ENCODE assay signal across 8 mouse cellular contexts in the genomic region with DNA sequence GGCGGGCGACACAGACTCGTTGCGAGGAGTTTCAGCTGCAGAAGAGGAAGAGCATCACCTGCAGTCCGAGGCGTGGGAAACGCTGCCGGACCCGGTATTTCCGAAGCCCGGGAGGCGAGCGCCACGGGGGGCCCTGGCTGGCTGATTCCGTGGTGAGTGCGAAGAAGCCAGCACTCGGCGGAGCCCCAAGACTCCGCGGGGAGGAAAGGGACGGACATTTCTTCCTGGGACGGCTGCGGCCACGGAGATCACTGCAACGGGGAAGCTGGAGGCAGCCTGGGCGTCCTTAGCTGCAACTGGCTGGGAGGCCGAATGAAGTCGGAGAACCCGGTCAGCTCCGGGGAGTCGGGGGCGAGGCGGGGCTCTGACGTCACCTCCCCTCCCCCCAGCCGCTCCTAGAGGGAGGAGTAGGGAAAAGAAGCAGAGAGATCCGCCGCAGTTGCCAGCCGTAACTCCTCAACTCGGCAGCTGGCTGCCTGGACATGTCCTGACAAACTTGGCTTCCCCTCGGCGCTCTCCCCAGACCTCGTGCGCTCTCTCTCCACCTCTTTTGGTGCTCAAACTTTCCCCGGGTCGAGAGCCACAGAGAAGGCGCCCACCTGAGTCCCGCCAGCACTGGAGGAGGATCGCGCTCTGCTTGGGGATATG. TPM values are rescaled to one million over a fixed set of nuclear protein-coding genes. Genes with fewer than 3 reads are reported as not detected.
DNase-seq lines count a peak whose midpoint lies in the region; ATAC-seq and TF ChIP-seq lines count a peak whose summit lies in the region.

Gene Fat1, plus strand, starts transcription at position 598 of the 648 bp plus-strand sequence.

- TF ChIP-seq CTCF in brain, embryonic 14.5 days (IDR thresholded peaks at IDR 0.05; ENCODE audit: borderline replicate concordance, extremely low read depth, insufficient read depth, insufficient read length): peak; percentile 38; the same call in 1 of the 2 replicates

- H3K9ac ChIP-seq in forebrain, embryonic 11.5 days (ENCODE audit: low read length): peak within 1 kb of the TSS; percentile 81
- peak within 1 kb of the TSS; percentile 87 for H3K9ac ChIP-seq in heart, embryonic 12.5 days
- H3K9ac ChIP-seq in kidney, embryonic 16.5 days (replicated peaks; ENCODE audit: low read length): peak within 1 kb of the TSS; percentile 92
- H3K9ac ChIP-seq in liver, embryonic 11.5 days (ENCODE audit: low read depth, low read length): peak within 1 kb of the TSS; percentile 30
- peak within 1 kb of the TSS; percentile 73 for H3K9ac ChIP-seq in neural tube, embryonic 13.5 days

- peak within 1 kb of the TSS; percentile 73 for H3K4me3 ChIP-seq in forebrain, embryonic 11.5 days (ENCODE audit: low read depth, low read length)
- H3K4me3 ChIP-seq in heart, embryonic 12.5 days: peak within 1 kb of the TSS; percentile 77
- peak within 1 kb of the TSS; percentile 87 for H3K4me3 ChIP-seq in kidney, embryonic 16.5 days (ENCODE audit: low read length)
- peak within 1 kb of the TSS; percentile 62 for H3K4me3 ChIP-seq in liver, embryonic 11.5 days (ENCODE audit: low read depth, low read length)
- peak within 1 kb of the TSS; percentile 82 for H3K4me3 ChIP-seq in neural tube, embryonic 13.5 days

- WGBS in forebrain, embryonic 11.5 days: under 1% methylated on average over 49 of the region's 49 CpGs
- under 1% methylated on average over 49 of the region's 49 CpGs for WGBS in heart, embryonic 12.5 days
- under 1% methylated on average over 48 of the region's 49 CpGs for WGBS in kidney, embryonic 16.5 days
- under 1% methylated on average over 48 of the region's 49 CpGs for WGBS in liver, embryonic 11.5 days
- under 1% methylated on average over 45 of the region's 49 CpGs for WGBS in neural tube, embryonic 13.5 days

- peak; percentile 40; the same call in 1 of the 2 replicates for TF ChIP-seq POLR2A in brain, embryonic 14.5 days (IDR thresholded peaks at IDR 0.05; ENCODE audit: borderline replicate concordance, extremely low read depth, insufficient read depth, insufficient read length, poor library complexity, severe bottlenecking)

- H3K36me3 ChIP-seq in forebrain, embryonic 11.5 days (ENCODE audit: control insufficient read depth, insufficient read depth, low read length): no peaks in the 10 kb centered on the region
- H3K36me3 ChIP-seq in heart, embryonic 12.5 days: no peaks in the 10 kb centered on the region
- H3K36me3 ChIP-seq in kidney, embryonic 16.5 days (ENCODE audit: insufficient read depth, low read length): no peaks in the 10 kb centered on the region
- no peaks in the 10 kb centered on the region for H3K36me3 ChIP-seq in liver, embryonic 11.5 days (ENCODE audit: control insufficient read depth, insufficient read depth, low read length)
- no peaks in the 10 kb centered on the region for H3K36me3 ChIP-seq in neural tube, embryonic 13.5 days

- H3K4me2 ChIP-seq in forebrain, embryonic 11.5 days (ENCODE audit: low read depth, low read length, severe bottlenecking): peak within 1 kb of the TSS; percentile 72
- peak within 1 kb of the TSS; percentile 82 for H3K4me2 ChIP-seq in heart, embryonic 12.5 days
- peak within 1 kb of the TSS; percentile 72 for H3K4me2 ChIP-seq in kidney, embryonic 16.5 days (replicated peaks; ENCODE audit: low read depth, low read length)
- peak within 1 kb of the TSS; percentile 76 for H3K4me2 ChIP-seq in liver, embryonic 11.5 days
- peak within 1 kb of the TSS; percentile 92 for H3K4me2 ChIP-seq in neural tube, embryonic 13.5 days

- peak; percentile 67 for ATAC-seq in forebrain, embryonic 11.5 days (replicated peaks; ENCODE audit: low FRiP score)
- ATAC-seq in heart, embryonic 12.5 days (ENCODE audit: insufficient number of reproducible peaks, low FRiP score): peak; percentile 72
- ATAC-seq in kidney, embryonic 16.5 days (ENCODE audit: low FRiP score, low TSS enrichment): peak; percentile 85
- ATAC-seq in liver, embryonic 11.5 days (replicated peaks; ENCODE audit: low FRiP score): peak; percentile 52; the same call in 1 of the 2 replicates
- ATAC-seq in neural tube, embryonic 13.5 days (ENCODE audit: low read depth): peak; percentile 67

- H3K27me3 ChIP-seq in forebrain, embryonic 11.5 days (ENCODE audit: control insufficient read depth, insufficient read depth, low read length): no peaks in the 10 kb centered on the region
- no peaks in the 10 kb centered on the region for H3K27me3 ChIP-seq in heart, embryonic 12.5 days (replicated peaks)
- H3K27me3 ChIP-seq in kidney, embryonic 16.5 days (ENCODE audit: insufficient read depth, low read length): 0 out of 2 replicates have a peak, but pooled peaks cover 4% of the 10 kb centered on the region
- H3K27me3 ChIP-seq in liver, embryonic 11.5 days (replicated peaks; ENCODE audit: control insufficient read depth, insufficient read depth, low read length): peaks cover 55% of the 10 kb centered on the region
- H3K27me3 ChIP-seq in neural tube, embryonic 13.5 days: 0 out of 2 replicates have a peak, but pooled peaks cover 5% of the 10 kb centered on the region

- H3K9me3 ChIP-seq in forebrain, embryonic 11.5 days (ENCODE audit: control insufficient read depth, low read length): no peaks in the 10 kb centered on the region
- no peaks in the 10 kb centered on the region for H3K9me3 ChIP-seq in heart, embryonic 12.5 days (replicated peaks)
- H3K9me3 ChIP-seq in kidney, embryonic 16.5 days (ENCODE audit: low read length): no peaks in the 10 kb centered on the region
- H3K9me3 ChIP-seq in liver, embryonic 11.5 days (ENCODE audit: control insufficient read depth, low read length): no peaks in the 10 kb centered on the region
- H3K9me3 ChIP-seq in neural tube, embryonic 13.5 days: no peaks in the 10 kb centered on the region

- H3K4me1 ChIP-seq in forebrain, embryonic 11.5 days (replicated peaks; ENCODE audit: control insufficient read depth, insufficient read depth, low read length): 0 out of 2 replicates have a peak, but pooled peaks cover 5% of the 10 kb centered on the region
- 0 out of 2 replicates have a peak, but pooled peaks cover 5% of the 10 kb centered on the region for H3K4me1 ChIP-seq in heart, embryonic 12.5 days (replicated peaks)
- H3K4me1 ChIP-seq in kidney, embryonic 16.5 days (ENCODE audit: insufficient read depth, low read length): peaks cover 17% of the 10 kb centered on the region
- H3K4me1 ChIP-seq in liver, embryonic 11.5 days (replicated peaks; ENCODE audit: control insufficient read depth, insufficient read depth, low read length): no peaks in the 10 kb centered on the region
- H3K4me1 ChIP-seq in neural tube, embryonic 13.5 days (replicated peaks): peaks cover 26% of the 10 kb centered on the region

- peak within 1 kb of the TSS; percentile 87 for H3K27ac ChIP-seq in forebrain, embryonic 11.5 days (ENCODE audit: low read depth, low read length)
- H3K27ac ChIP-seq in heart, embryonic 12.5 days (ENCODE audit: poor library complexity, severe bottlenecking): peak within 1 kb of the TSS; percentile 92
- H3K27ac ChIP-seq in kidney, embryonic 16.5 days (ENCODE audit: low read length): peak within 1 kb of the TSS; percentile 97
- H3K27ac ChIP-seq in liver, embryonic 11.5 days (ENCODE audit: low read depth, low read length): peak within 1 kb of the TSS; percentile 58; the same call in 1 of the 2 replicates
- H3K27ac ChIP-seq in neural tube, embryonic 13.5 days (replicated peaks): peak within 1 kb of the TSS; percentile 83

- DNase-seq in 3T3-L1 (ENCODE audit: low read depth, low spot score): peak; percentile 86
- peak; percentile 94 for DNase-seq in brain, embryonic 14.5 days (ENCODE audit: low read depth)
- DNase-seq in forebrain, embryonic 11.5 days (ENCODE audit: low spot score): peak; percentile 96
- peak; percentile 84 for DNase-seq in liver, embryonic 11.5 days (ENCODE audit: low spot score)
- peak; percentile 85 for DNase-seq in urinary bladder, adult 2 months (ENCODE audit: low spot score)

RNA-seq across cellular contexts. Expression of gene Fat1, which starts in this region (rescaled TPM):
- 39.8 and 59.0 TPM in 2 replicates for polyA plus RNA-seq in brain, embryonic 14.5 days (2012; rRNA removed)
- polyA plus RNA-seq in forebrain, embryonic 11.5 days (2014; fragmentation: Nextera tagmentation; extraction: Ambion mirVana): 35.2 and 35.5 TPM in 2 replicates
- 21.3 and 24.9 TPM in 2 replicates for polyA plus RNA-seq in heart, embryonic 12.5 days (2016; fragmentation: Nextera tagmentation; extraction: Ambion mirVana)
- 19.9 and 20.9 TPM in 2 replicates for polyA plus RNA-seq in kidney, embryonic 16.5 days (2015; fragmentation: Nextera tagmentation; extraction: Ambion mirVana)
- 7.7 and 7.8 TPM in 2 replicates for polyA plus RNA-seq in liver, embryonic 11.5 days (2014; fragmentation: Nextera tagmentation; extraction: Ambion mirVana)
- polyA plus RNA-seq in neural tube, embryonic 13.5 days (2015; fragmentation: Nextera tagmentation; extraction: Ambion mirVana): 11.9 and 12.1 TPM in 2 replicates
- 52.0 and 53.5 TPM in 2 replicates for polyA plus RNA-seq in urinary bladder, adult 2 months (2012; rRNA removed)

Comparison
In these comparisons a context has a peak if more than half of its experiments do, and no peak if none do; other contexts are left out.
1. Peak in every context shown above with its lines: DNase-seq, ATAC-seq, H3K4me3 ChIP-seq and H3K27ac ChIP-seq.
2. H3K9ac ChIP-seq: peak in every context shown above with its lines; median percentile 92 in kidney, embryonic 16.5 days; 87 in heart, embryonic 12.5 days; 81 in forebrain, embryonic 11.5 days; 73 in neural tube, embryonic 13.5 days; 30 in liver, embryonic 11.5 days.